Mouse (Mus musculus) ES-CJ7 (cell line): ENCODE data around the gene Gm9573.

ENCODE experiments used
- DNase-seq: peaks from one replicate; pipeline ENCODE4 v3.0.0; 2011; ENCODE audit warnings: low read depth, low spot score

Gm9573 gene

DNA sequence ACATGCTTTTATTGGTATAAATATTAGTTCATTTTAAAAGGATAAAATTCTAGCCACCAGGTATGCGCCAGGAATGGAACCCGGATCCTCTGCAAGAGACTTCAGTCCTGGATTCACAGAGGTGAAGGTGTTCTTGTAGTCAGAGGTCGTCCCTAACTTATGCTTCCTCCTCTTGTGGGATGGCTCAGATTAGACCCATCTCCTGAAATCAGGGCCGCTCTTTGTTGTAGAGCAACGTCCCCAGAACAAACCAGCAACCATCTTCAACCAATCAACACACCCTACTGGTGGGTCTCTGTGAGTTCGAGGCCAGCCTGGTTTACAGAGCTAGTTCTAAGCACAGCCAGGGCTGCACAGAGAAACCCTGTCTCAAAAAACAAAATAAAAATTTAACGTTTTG lies 32.0 kb downstream of the Gm9573 start:
- peak; percentile 70 for DNase-seq

DNA sequence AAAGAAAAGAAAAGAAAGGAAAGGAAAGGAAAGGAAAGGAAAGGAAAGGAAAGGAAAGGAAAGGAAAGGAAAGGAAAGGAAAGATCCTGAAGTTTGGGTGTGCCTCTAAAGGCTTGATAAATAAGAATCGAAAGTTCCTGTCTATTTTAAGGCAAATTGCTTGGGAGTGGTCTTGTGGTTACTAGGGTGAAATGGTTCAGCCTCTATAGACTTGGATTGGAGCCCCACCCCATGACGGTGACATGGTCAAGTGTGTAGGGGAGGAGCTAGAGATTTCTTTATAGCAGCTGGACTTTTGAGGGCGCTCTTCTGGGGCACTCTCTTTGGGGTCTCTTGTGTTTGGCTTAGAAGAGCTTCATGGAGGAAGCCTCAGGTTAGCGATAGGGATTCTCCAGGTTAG lies 32.7 kb downstream of the Gm9573 start:
- peak; percentile 94 for DNase-seq

DNA sequence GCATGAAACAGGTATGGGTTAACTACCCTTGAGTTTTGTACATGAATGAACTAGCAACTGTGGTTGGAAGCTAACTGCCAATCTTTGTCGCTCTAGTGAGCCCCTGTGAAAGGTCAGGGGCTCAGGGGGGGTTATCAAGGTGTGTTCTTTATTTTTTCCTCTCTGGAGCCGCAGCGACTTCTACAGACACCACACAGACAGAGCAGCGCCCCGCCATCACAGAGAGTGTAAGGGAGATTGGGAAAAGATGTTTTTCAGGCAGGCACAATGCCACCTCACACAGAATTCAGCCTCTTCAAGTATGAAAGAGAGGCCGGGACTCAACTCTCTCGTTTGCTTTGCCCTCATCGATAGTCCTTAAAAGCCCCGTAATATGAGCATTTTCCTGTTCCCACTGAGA lies 34.3 kb downstream of the Gm9573 start:
- peak; percentile 52 for DNase-seq

GRCm38 (mm10) chr17:35591731-35592130 lies 34.7 kb downstream of the Gm9573 start:
- DNase-seq, result no peak

- peak; percentile 37 for DNase-seq
Observed at GRCm38 (mm10) chr17:35591219-35591578, 35.2 kb downstream of the Gm9573 start.

- DNase-seq, result peak; percentile 92
Observed at GRCm38 (mm10) chr17:35590410-35591218, 35.8 kb downstream of the Gm9573 start.

DNA sequence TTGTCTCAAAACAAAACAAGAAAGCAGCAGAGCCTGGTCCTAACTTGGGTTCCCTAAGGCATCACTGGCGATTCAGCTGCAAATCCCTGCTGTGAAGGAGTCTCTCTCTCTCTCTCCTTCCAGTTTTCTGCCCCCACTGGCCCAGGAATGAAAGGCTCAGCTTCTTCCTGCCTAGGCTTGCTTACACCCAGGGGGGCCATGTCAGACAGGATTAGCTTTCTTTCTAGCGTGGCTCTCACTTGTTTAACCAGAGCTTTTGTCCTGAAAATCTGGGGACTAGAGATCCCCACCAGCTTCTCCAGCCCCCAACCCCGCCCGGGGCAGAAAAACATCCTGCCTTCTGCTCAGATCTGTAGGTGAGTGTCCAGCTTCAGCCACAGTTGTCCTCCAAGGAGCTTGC lies 38.0 kb downstream of the Gm9573 start:
- DNase-seq, result no peak

- no peak for DNase-seq
Observed at GRCm38 (mm10) chr17:35587291-35587690, 39.1 kb downstream of the Gm9573 start.

GRCm38 (mm10) chr17:35584330-35584937 lies 42.0 kb downstream of the Gm9573 start:
- peak; percentile 78 for DNase-seq

GRCm38 (mm10) chr17:35582900-35583299 lies 43.5 kb downstream of the Gm9573 start:
- peak; percentile 54 for DNase-seq

GRCm38 (mm10) chr17:35578211-35578610 lies 48.2 kb downstream of the Gm9573 start:
- peak; percentile 96 for DNase-seq

GRCm38 (mm10) chr17:35571477-35571876 lies 55.0 kb downstream of the Gm9573 start:
- no peak for DNase-seq

GRCm38 (mm10) chr17:35570836-35571235 lies 55.6 kb downstream of the Gm9573 start:
- no peak for DNase-seq

GRCm38 (mm10) chr17:35569091-35569944 lies 57.1 kb downstream of the Gm9573 start:
- no peak for DNase-seq
